Mouse (Mus musculus): ENCODE results near the gene Rhox2a.
"Not testable (repeated sequence)": the region's sequence is repeated elsewhere in the genome, so short reads cannot be mapped to it uniquely, and the experiment has no call there.

Gene Rhox2a

DNA sequence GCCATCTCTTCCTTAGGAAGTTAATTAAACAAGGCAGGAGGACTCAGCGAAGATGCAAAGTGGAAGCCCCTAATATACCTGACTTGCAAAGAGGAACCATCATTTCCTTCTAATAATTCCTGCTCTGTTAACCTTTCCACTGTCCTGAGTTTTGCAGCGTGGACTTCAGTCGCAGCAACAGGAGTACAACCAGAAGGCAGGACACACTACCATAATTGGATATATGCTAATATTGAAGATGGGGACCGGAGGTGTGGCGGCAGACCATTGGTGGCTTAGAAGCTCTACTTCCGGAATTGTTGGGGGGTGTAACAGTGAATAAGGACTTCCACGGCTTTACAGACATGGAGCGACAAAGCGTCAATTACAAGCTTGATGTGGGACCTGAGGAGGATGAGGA lies at the start of gene Rhox2a:
Gene Rhox2a, plus strand, starts transcription at position 301 of the 400 bp plus-strand sequence.
- DNase-seq (ENCODE audit: low read depth, low spot score) = not testable (repeated sequence)

DNA sequence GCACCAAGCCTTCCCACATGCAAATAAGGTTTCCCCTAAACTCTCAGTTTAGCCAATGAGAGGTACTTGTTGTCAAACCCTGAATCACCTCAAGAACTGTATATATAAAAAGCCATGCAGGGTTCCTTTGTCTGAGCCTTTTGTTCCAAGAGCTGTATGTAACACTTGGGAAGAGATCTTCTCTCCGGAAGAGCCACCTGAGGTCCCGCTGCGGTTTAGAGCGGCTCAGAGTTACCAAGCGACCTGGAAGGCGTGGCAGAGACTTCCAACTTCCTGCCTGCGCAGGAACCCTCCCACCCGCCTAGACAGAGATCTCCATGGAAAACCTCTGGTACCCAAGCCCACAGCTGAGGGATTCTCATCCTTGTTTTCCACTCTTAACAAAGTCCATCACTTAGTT lies 46.1 kb upstream of the Rhox2a start:
- peak; percentile 85 for DNase-seq (ENCODE audit: low read depth, low spot score)

DNA sequence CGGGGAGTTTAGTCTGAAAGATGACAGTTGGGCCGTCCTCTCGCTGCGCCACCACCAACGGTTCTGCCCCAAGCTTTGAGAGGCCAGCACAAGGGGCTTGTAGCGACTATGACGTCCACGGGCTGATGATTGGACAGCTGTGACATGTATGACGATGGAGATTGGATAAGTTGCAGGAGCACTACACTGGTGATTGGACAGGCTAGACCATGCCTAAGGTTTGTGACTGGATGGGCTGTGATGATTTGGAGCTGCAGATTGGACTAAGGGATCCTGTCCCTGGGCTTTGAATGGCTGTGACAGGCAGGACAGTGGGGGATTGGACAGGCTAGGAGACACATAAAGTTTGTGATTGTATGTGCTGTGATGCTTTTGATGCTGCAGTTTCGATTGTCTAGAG lies 33.8 kb upstream of the Rhox2a start, which contains the start of gene Gm9:
Gene Gm9, minus strand, starts transcription at position 101 of the 400 bp plus-strand sequence.
- DNase-seq (ENCODE audit: low read depth, low spot score) = peak; percentile 24

DNA sequence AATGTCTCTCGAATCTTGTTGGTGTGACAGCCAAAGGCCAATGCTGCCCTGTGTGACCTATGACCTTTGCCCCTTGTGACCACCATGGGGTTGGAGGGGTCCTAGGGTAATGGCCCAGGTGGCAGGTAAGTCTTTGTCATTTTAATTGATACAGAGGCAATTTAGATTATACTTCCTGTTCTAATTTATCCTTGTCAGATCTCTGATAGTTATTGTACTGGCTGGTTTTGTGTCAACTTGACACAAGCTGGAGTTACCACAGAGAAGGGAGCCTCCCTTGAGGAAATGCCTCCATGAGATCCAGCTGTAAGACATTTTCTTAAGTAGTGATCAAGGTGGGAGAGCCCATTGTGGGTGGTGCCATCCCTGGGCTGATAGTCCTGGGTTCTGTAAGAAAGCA lies 22.6 kb upstream of the Rhox2a start, which contains the start of gene Rhox1:
Gene Rhox1, minus strand, starts transcription at position 101 of the 400 bp plus-strand sequence.
- not testable (repeated sequence) for DNase-seq (ENCODE audit: low read depth, low spot score)

GRCm38 (mm10) chrX:37249619-37250018 lies 4.8 kb downstream of the Rhox2a start, which contains the start of gene Rhox3a:
Gene Rhox3a, plus strand, starts transcription at chrX:37249919.
- not testable (repeated sequence) for DNase-seq (ENCODE audit: low read depth, low spot score)

DNA sequence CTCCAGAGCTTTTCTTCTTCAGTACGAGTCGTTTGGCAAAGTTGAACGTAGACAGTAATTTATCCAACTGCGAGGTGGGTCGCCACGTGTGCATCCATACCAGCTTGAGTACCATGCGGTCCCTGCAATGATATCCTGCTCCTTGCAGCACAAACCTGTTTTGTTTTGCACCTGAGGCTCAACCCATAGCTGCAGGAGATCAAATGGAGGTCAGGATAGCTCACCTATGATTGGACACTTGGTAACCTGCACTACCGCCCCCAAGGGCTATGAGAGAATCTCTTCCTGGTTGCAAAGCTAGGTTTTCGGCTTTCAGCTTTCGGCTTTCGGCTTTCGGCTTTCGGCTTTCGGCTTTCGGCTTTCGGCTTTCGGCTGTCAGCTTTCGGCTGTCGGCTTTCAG lies 20.3 kb downstream of the Rhox2a start, which contains the start of gene Rhox4a:
Gene Rhox4a, plus strand, starts transcription at position 301 of the 400 bp plus-strand sequence.
- DNase-seq (ENCODE audit: low read depth, low spot score) = not testable (repeated sequence)

All from R1 (cell line).